Mouse (Mus musculus) liver, embryonic 14.5 days (tissue): ENCODE measurements around the gene Dkk3. TPM values are rescaled to one million over a fixed set of nuclear protein-coding genes. Genes with fewer than 3 reads are reported as not detected.

Experiments used
- ATAC-seq: fragments of 200-750 bp; cut with Nextera tagmentation; 2 replicates; pipeline ENCODE4 v1.8.0; 2017; ENCODE audit warnings: moderate number of reproducible peaks, mild to moderate bottlenecking, moderate library complexity; ENCODE audit not compliant: insufficient read depth
- DNase-seq, 3 experiments: peaks; one replicate each; pipeline ENCODE4 v3.0.0-alpha.2; 2012 to 2013; ENCODE audit warnings: low read depth in 3 of 3, low spot score in 3 of 3
- H3K27ac ChIP-seq: fragments of 300-500 bp; sonication (generic); 2 replicates; pipeline ENCODE4 v1.5.1; 2014; ENCODE audit warnings: moderate library complexity, mild to moderate bottlenecking, control low read depth, inconsistent platforms
- H3K27me3 ChIP-seq: fragments of 300-500 bp; sonication (generic); 2 replicates; pipeline ENCODE4 v1.6.1; 2014; ENCODE audit warnings: mild to moderate bottlenecking, low read length, moderate library complexity; ENCODE audit not compliant: control insufficient read depth, insufficient read depth
- H3K36me3 ChIP-seq: fragments of 300-500 bp; sonication (generic); replicated peaks from 2 replicates; pipeline ENCODE4 v1.6.1; 2014; ENCODE audit warnings: low read depth; ENCODE audit not compliant: control insufficient read depth, insufficient read depth
- H3K4me1 ChIP-seq, 2 experiments: fragments of 200-500 bp in 1 of 2; fragments of 300-500 bp in 1 of 2; sonication (generic) in 1 of 2; replicated peaks; 2 replicates each; pipeline ENCODE4 v1.6.1; 2012 to 2014; ENCODE audit warnings: antibody characterized with exemption in 1 of 2, inconsistent platforms in 1 of 2, low read length in 1 of 2; ENCODE audit not compliant: control insufficient read depth in 2 of 2, insufficient read depth in 2 of 2
- H3K4me2 ChIP-seq: fragments of 300-500 bp; sonication (generic); 2 replicates; pipeline ENCODE4 v1.6.1; 2014; ENCODE audit warnings: low read depth, mild to moderate bottlenecking, control low read depth, moderate library complexity
- H3K4me3 ChIP-seq, 2 experiments: fragments of 200-500 bp in 1 of 2; fragments of 300-500 bp in 1 of 2; sonication (generic) in 1 of 2; 2 replicates each; pipeline ENCODE4 v1.5.1; 2012 to 2014; ENCODE audit warnings: low read depth in 2 of 2, low read length in 2 of 2, mild to moderate bottlenecking in 2 of 2, control low read depth in 1 of 2, inconsistent platforms in 1 of 2, moderate library complexity in 1 of 2; ENCODE audit not compliant: insufficient read depth in 1 of 2
- H3K9ac ChIP-seq: fragments of 300-500 bp; sonication (generic); replicated peaks from 2 replicates; pipeline ENCODE4 v1.6.1; 2014; ENCODE audit warnings: mild to moderate bottlenecking, control low read depth, moderate library complexity
- H3K9me3 ChIP-seq: fragments of 300-500 bp; sonication (generic); 2 replicates; pipeline ENCODE4 v1.6.1; 2016; ENCODE audit warnings: low read length, mixed read lengths; ENCODE audit not compliant: control insufficient read depth
- CTCF ChIP-seq: IDR thresholded peaks from 2 replicates; pipeline ENCODE4 v1.5.1; 2016; ENCODE audit warnings: antibody characterized with exemption, low read depth, control low read depth
- EP300 ChIP-seq: IDR thresholded peaks from 2 replicates; pipeline ENCODE4 v1.6.1; 2016; ENCODE audit warnings: antibody characterized with exemption, low read depth
- WGBS: fragments of 180-500 bp; shearing (Covaris S2); extraction: QIAGEN DNeasy Blood & Tissue Kit; methylation state at CpG from one replicate; pipeline ENCODE4 v1.1.7; 2014; ENCODE audit not compliant: insufficient replicate concordance; 5-methylcytosine and 5-hydroxymethylcytosine counted together
- polyA plus RNA-seq, 2 experiments: library from polyadenylated mRNA; depleted of rRNA in 1 of 2; stranded (reverse) in 1 of 2; unstranded in 1 of 2; fragments of >200 nt; fragmentation: Nextera tagmentation in 1 of 2; extraction: Ambion mirVana in 1 of 2; gene quantifications; 2 replicates each; pipeline versions ENCODE4 v1.2.1 to v1.2.3; 2012 to 2014

The Dkk3 gene
- polyA plus RNA-seq, 2 experiments, result 1.5 to 2.4 TPM

DNA sequence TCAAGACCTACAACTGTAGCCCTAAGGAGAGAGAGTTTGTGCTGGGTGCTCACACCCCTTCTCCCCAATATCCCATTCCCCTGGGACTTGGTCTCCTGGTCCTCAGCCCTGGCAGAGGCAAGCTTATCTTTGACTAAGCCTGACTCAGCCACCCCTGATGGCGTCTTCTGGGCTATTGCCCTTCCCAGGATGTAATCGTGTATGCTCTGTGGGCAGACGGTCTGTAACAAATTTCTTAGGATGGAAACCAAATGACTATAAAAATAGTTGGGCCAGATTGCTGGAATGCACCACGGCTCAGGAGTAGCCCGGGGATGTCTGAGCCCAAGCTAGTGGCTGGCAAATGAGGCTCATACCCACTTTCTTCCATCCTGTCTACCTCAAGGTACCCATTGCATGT is 44.0 kb upstream of the Dkk3 start:
- Histone ChIP-seq H3K4me1 (0 out of 4 replicates have a peak, but pooled peaks cover 0 to 2% of the 10 kb centered on the region in 2 experiments), H3K4me3 (no peak overlapping the region), H3K27ac (no peak overlapping the region), H3K36me3 (no peaks in the 10 kb centered on the region), H3K9ac (no peak overlapping the region), H3K4me2 (no peak overlapping the region), H3K27me3 (no peaks in the 10 kb centered on the region), H3K9me3 (no peaks in the 10 kb centered on the region)
- WGBS, result 59% methylated on average over 5 of the region's 5 CpGs
- no peak for TF ChIP-seq CTCF
- no peak for TF ChIP-seq EP300
- no peak for ATAC-seq
- no peak for DNase-seq

DNA sequence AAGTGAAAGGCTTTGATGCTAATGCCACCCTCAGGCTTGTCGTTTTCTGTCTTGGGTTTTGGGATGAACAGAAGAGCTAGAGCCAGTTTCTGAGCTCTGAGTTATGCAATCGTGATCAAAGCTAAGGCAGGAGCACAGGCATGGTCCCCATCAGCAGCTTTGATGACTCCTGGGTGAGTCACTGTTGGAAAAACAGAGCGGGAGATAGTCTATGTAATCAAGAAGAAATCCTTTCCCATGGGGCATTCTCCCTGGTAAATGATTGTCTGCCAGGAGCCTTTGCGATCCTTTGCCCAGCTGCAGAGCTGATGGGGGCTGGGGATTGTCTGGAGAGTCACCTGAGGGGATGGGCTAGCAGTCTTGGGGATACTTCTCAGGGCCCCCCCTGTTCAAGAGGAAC is 43.3 kb upstream of the Dkk3 start:
- H3K4me3 ChIP-seq, result no peak overlapping the region
- H3K27me3 ChIP-seq, result no peaks in the 10 kb centered on the region
- H3K4me2 ChIP-seq, result no peak overlapping the region
- no peak overlapping the region for H3K9ac ChIP-seq
- H3K27ac ChIP-seq, result no peak overlapping the region
- ATAC-seq, result no peak
- no peak for DNase-seq
- WGBS, result 38% methylated on average over 4 of the region's 4 CpGs
- no peaks in the 10 kb centered on the region for H3K9me3 ChIP-seq
- no peaks in the 10 kb centered on the region for H3K36me3 ChIP-seq
- TF ChIP-seq EP300, result no peak
- TF ChIP-seq CTCF, result no peak
- H3K4me1 ChIP-seq, result 0 out of 4 replicates have a peak, but pooled peaks cover 0 to 2% of the 10 kb centered on the region in 2 experiments

DNA sequence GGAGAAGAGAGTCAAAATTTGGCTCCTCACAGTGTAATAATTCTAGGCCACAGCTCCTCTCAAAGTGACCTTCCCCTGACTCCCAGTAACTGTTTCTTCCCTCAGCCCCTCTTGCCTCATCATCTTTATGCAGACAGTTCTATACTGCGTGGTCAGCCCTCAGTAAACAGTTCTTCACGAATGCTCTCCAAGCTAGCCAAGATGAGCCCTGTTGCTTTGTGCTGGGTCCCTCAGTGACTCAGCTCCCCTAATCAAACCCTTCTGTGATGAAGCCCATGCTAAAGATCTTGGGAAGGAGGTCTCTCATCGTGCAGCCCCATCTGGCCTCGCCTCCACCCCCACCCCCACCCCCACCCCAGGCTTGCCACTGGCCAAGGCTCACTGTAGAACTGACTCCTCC is 41.9 kb upstream of the Dkk3 start:
- no peaks in the 10 kb centered on the region for H3K27me3 ChIP-seq
- no peak overlapping the region for H3K9ac ChIP-seq
- H3K4me1 ChIP-seq, result 0 out of 4 replicates have a peak, but pooled peaks cover 0 to 2% of the 10 kb centered on the region in 2 experiments
- H3K9me3 ChIP-seq, result no peaks in the 10 kb centered on the region
- H3K27ac ChIP-seq, result no peak overlapping the region
- ATAC-seq (no peak), DNase-seq (no peak)
- TF ChIP-seq EP300 (no peak), CTCF (no peak)
- no peak overlapping the region for H3K4me2 ChIP-seq
- WGBS, result 36% methylated on average over 4 of the region's 4 CpGs
- no peaks in the 10 kb centered on the region for H3K36me3 ChIP-seq
- H3K4me3 ChIP-seq, result no peak overlapping the region

DNA sequence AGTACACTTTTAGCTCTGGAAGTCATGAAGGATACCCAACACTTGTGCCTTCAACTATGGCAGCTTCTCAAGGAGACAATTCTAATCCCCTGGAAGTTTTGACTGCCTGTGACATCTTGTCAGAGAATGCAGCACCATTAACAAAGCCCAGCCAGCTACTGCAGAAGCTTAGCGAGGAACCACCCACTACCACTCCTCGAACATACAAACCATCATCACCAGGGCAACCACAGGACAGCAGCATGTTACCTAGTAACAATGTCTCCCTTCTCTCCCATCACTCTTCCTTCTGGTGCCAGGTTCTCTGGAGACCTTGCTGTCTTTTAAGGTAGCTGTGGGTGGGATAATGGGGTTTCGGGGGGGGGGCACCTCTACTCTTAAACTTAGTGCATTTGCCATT is 40.5 kb upstream of the Dkk3 start:
- no peaks in the 10 kb centered on the region for H3K36me3 ChIP-seq
- no peaks in the 10 kb centered on the region for H3K9me3 ChIP-seq
- 0 out of 4 replicates have a peak, but pooled peaks cover 0 to 2% of the 10 kb centered on the region in 2 experiments for H3K4me1 ChIP-seq
- H3K27ac ChIP-seq, result no peak overlapping the region
- no peak overlapping the region for H3K9ac ChIP-seq
- no peaks in the 10 kb centered on the region for H3K27me3 ChIP-seq
- TF ChIP-seq CTCF (no peak), EP300 (no peak)
- ATAC-seq (no peak), DNase-seq (no peak)
- 52% methylated on average over 3 of the region's 3 CpGs for WGBS
- H3K4me3 ChIP-seq, result no peak overlapping the region
- no peak overlapping the region for H3K4me2 ChIP-seq

DNA sequence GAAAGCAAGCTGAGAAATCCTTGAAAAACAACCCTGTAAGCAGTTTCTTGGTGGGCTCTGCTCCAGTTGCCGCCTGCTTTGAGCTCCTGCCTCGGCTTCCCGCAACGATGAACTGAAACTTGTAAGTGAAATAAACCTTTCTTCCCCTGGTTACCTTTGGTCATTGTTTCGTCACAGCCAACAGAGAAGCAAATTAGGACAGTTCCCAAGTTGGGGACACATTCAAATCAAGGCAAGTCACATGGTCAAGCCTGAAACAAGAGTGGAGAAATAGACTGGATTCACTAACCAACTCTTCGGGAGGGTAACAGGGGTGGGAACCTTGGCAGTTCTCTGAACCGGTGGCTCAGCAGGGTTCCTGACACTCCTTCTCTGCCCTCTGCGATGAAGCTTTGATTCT is 38.6 kb upstream of the Dkk3 start:
- no peak for ATAC-seq
- no peak for DNase-seq
- Histone ChIP-seq H3K4me2 (no peak overlapping the region), H3K9ac (no peak overlapping the region), H3K4me1 (0 out of 4 replicates have a peak, but pooled peaks cover 0 to 1% of the 10 kb centered on the region in 2 experiments), H3K36me3 (no peaks in the 10 kb centered on the region), H3K9me3 (no peaks in the 10 kb centered on the region), H3K27ac (no peak overlapping the region), H3K4me3 (no peak overlapping the region), H3K27me3 (no peaks in the 10 kb centered on the region)
- 64% methylated on average over 8 of the region's 8 CpGs for WGBS
- TF ChIP-seq CTCF, result no peak
